Mouse (Mus musculus): Measurements from ENCODE around the gene Lbhd1.
"Not testable (repeated sequence)": the region's sequence is repeated elsewhere in the genome, so short reads cannot be mapped to it uniquely, and the experiment has no call there.

The Lbhd1 gene

GRCm38 (mm10) chr19:8883616-8884015 lies at the start of gene Lbhd1, which contains the start of gene Gm49403:
TSS of gene Lbhd1 (plus strand) at chr19:8883732.
TSS of gene Gm49403 (plus strand) at chr19:8883930.
- no peak for DNase-seq (ENCODE audit: low read depth in 1 of 2, low spot score in 2 of 2)

- not testable (repeated sequence) for DNase-seq (ENCODE audit: low read depth in 1 of 2, low spot score in 2 of 2)
Measured at GRCm38 (mm10) chr19:8836327-8836726, 47.2 kb upstream of the Lbhd1 start.

- peak; percentile 64 to 79 for DNase-seq (ENCODE audit: low read depth in 1 of 2, low spot score in 2 of 2)
Measured at GRCm38 (mm10) chr19:8837251-8837791, 46.2 kb upstream of the Lbhd1 start, which contains the start of gene Bscl2. TSS of gene Bscl2 (plus strand) at chr19:8837467.

- no peak for DNase-seq (ENCODE audit: low read depth in 1 of 2, low spot score in 2 of 2)
Measured at GRCm38 (mm10) chr19:8838041-8838730, 45.3 kb upstream of the Lbhd1 start.

- DNase-seq (ENCODE audit: low read depth in 1 of 2, low spot score in 2 of 2), result no peak
Measured at GRCm38 (mm10) chr19:8839103-8839907, 44.2 kb upstream of the Lbhd1 start, which contains the start of gene Gng3. TSS of gene Gng3 (minus strand) at chr19:8839194.

GRCm38 (mm10) chr19:8839908-8840791 lies 43.4 kb upstream of the Lbhd1 start:
- peak; percentile 29 to 56 for DNase-seq (ENCODE audit: low read depth in 1 of 2, low spot score in 2 of 2)

- no peak for DNase-seq (ENCODE audit: low read depth in 1 of 2, low spot score in 2 of 2)
Measured at GRCm38 (mm10) chr19:8841012-8841411, 42.5 kb upstream of the Lbhd1 start.

- DNase-seq (ENCODE audit: low read depth in 1 of 2, low spot score in 2 of 2), result peak; percentile 6 to 20
Measured at GRCm38 (mm10) chr19:8842961-8843360, 40.6 kb upstream of the Lbhd1 start.

GRCm38 (mm10) chr19:8844371-8845129 lies 39.0 kb upstream of the Lbhd1 start:
- peak in 1 of 2 experiments; percentile 56 for DNase-seq (ENCODE audit: low read depth in 1 of 2, low spot score in 2 of 2)

- no peak for DNase-seq (ENCODE audit: low read depth in 1 of 2, low spot score in 2 of 2)
Measured at GRCm38 (mm10) chr19:8848356-8848755, 35.2 kb upstream of the Lbhd1 start.

- no peak for DNase-seq (ENCODE audit: low read depth in 1 of 2, low spot score in 2 of 2)
Measured at GRCm38 (mm10) chr19:8850402-8850901, 33.1 kb upstream of the Lbhd1 start, which contains the start of gene Lrrn4cl. TSS of gene Lrrn4cl (plus strand) at chr19:8850768.

- DNase-seq (ENCODE audit: low read depth in 1 of 2, low spot score in 2 of 2), result no peak
Measured at GRCm38 (mm10) chr19:8851639-8852038, 31.9 kb upstream of the Lbhd1 start.

- no peak for DNase-seq (ENCODE audit: low read depth in 1 of 2, low spot score in 2 of 2)
Measured at GRCm38 (mm10) chr19:8852236-8852928, 31.1 kb upstream of the Lbhd1 start.

- no peak for DNase-seq (ENCODE audit: low read depth in 1 of 2, low spot score in 2 of 2)
Measured at GRCm38 (mm10) chr19:8853117-8853516, 30.4 kb upstream of the Lbhd1 start.

- no peak for DNase-seq (ENCODE audit: low read depth in 1 of 2, low spot score in 2 of 2)
Measured at GRCm38 (mm10) chr19:8857689-8858088, 25.8 kb upstream of the Lbhd1 start.

GRCm38 (mm10) chr19:8859018-8859417 lies 24.5 kb upstream of the Lbhd1 start:
- no peak for DNase-seq (ENCODE audit: low read depth in 1 of 2, low spot score in 2 of 2)

GRCm38 (mm10) chr19:8864265-8864664 lies 19.3 kb upstream of the Lbhd1 start:
- no peak for DNase-seq (ENCODE audit: low read depth in 1 of 2, low spot score in 2 of 2)

GRCm38 (mm10) chr19:8870381-8870780 lies 13.2 kb upstream of the Lbhd1 start:
- DNase-seq (ENCODE audit: low read depth in 1 of 2, low spot score in 2 of 2), result not testable (repeated sequence)

- DNase-seq (ENCODE audit: low read depth in 1 of 2, low spot score in 2 of 2), result no peak
Measured at GRCm38 (mm10) chr19:8870838-8871237, 12.7 kb upstream of the Lbhd1 start.
